Mouse (Mus musculus) frontal cortex, postnatal 36 days (tissue): Measurements from ENCODE around the gene Slx4.
"Not testable (repeated sequence)": the region's sequence is repeated elsewhere in the genome, so short reads cannot be mapped to it uniquely, and the experiment has no call there.

ENCODE experiments used
- DNase-seq, 2 experiments: peaks; one replicate each; pipeline ENCODE4 v3.0.0; 2022; ENCODE audit warnings: low spot score in 2 of 2

Gene Slx4

GRCm38 (mm10) chr16:4003489-4004398 lies at the start of gene Slx4:
TSS of gene Slx4 (minus strand) at chr16:4003770.
- DNase-seq = peak; percentile 97 to 98

DNA sequence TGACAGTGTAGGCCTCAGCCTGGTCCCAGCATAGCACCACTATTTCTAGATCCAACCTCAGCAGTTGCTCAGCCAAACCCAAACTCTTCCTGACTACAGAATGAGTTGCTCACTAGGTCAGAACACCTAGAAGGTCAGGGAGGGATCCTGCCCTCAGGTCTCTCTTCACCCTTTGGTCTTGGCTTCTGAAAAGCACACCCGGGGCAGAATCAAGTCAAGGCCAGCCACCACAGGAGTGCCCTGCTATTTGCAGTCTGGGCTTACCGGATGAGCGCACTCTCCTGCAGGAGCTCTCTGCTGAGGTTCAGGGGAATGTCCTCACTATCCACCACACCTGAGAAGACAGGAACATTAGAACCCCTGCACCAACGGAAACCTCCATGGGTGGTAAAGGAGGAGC lies 49.0 kb upstream of the Slx4 start:
- no peak for DNase-seq

DNA sequence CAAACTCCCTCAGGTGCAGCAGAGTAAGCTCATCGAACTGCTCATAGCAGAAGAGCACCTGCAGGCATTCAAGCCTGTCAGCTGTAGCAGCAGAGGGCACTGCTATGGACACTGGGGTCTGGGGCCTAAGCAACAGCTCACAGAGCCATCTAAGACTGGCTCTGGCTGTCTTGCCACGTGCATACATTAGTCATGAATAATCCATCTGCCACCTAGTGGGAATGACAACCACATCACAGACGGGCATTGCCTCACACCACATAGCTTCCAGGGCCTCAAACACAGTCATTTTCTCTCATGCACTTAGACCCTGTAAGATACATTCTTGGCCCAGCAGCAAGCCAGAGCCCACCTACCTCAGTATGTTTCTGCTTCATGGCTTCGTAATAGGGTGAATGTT lies 42.0 kb upstream of the Slx4 start:
- no peak for DNase-seq

DNA sequence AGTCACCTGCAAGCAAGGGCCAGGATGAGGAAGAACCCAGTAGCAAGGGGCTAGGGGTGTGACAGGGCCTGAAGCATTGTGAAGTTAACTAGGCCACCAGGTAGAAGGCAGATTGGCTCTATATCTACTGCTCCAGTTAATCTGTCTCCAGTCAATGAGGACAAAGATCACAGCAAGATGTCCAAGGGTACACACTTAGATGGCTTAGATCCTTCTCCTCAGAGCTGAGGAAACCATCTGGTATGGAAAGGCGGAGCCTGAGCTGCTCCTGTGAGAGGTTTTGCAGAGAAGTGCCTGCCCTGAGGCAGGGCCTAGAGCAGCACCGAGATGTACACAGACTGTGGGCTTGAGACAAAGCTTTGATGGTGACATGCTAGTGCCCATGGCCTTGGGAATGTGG lies 40.5 kb upstream of the Slx4 start:
- no peak for DNase-seq

GRCm38 (mm10) chr16:4041646-4042045 lies 38.1 kb upstream of the Slx4 start:
- no peak for DNase-seq

- no peak for DNase-seq
Observed at GRCm38 (mm10) chr16:4040206-4040605, 36.6 kb upstream of the Slx4 start.

DNA sequence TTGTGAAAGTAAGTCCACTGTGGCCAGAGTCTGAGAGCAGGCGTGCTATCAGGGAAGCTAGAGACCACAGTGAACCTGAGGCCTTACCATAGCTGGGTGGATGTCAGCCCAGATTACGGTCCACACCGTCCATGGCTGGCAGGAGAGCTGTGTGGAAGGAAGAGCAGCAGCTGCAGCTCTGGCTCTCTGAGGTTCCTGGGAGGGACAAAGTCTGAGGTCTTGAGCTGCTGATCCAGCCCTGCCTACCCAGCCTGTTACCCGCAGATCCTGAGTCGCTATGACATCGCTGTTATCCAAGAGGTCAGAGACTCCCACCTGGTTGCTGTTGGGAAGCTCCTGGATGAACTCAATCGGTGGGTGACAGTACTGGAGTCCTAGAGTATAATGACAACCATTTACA lies 34.1 kb upstream of the Slx4 start:
- DNase-seq = no peak

GRCm38 (mm10) chr16:4036807-4037206 lies 33.2 kb upstream of the Slx4 start, which contains the start of gene Dnase1:
TSS of gene Dnase1 (plus strand) at chr16:4036942.
- no peak for DNase-seq

DNA sequence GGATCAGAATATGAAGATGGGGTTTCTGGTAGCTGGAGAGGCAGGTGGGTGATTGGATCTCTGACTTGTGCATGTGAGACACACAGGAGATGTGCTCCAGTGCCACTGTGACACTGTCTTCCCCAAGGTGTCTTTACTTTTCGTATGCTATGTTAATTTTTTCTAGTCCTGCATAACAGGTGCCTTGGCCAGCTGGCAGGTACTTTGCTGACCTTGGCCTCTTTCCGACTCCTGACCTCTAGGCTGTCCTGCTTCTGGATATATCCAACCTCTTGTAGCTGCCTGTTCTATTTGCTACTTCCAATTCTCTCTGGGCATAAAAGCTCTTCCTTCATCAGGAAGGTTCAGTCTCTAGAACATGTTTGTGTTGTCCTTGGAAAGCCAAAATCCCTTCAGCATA lies 32.0 kb upstream of the Slx4 start:
- DNase-seq = no peak

- no peak for DNase-seq
Observed at GRCm38 (mm10) chr16:4034476-4034875, 30.9 kb upstream of the Slx4 start.

DNA sequence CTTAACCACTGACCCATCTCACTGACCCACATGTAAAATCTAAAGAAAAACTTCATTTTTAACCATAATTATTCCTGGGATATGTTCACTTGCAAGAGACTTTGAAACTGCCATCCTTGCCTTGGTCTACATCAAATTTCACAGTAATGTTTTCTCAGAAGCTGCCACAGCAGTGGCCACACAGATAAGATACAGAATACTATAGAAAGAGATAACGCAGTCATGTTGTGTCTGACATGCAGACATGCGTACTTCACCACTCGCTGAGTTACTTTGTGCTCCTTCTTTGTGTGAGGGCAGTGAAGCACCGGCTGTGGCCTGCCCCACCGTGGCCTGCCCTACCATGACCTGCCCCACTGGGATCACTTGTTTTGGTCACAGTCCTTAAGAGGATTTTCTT lies 30.4 kb upstream of the Slx4 start:
- DNase-seq = no peak

GRCm38 (mm10) chr16:4032341-4032748 lies 28.8 kb upstream of the Slx4 start:
- DNase-seq = no peak

DNA sequence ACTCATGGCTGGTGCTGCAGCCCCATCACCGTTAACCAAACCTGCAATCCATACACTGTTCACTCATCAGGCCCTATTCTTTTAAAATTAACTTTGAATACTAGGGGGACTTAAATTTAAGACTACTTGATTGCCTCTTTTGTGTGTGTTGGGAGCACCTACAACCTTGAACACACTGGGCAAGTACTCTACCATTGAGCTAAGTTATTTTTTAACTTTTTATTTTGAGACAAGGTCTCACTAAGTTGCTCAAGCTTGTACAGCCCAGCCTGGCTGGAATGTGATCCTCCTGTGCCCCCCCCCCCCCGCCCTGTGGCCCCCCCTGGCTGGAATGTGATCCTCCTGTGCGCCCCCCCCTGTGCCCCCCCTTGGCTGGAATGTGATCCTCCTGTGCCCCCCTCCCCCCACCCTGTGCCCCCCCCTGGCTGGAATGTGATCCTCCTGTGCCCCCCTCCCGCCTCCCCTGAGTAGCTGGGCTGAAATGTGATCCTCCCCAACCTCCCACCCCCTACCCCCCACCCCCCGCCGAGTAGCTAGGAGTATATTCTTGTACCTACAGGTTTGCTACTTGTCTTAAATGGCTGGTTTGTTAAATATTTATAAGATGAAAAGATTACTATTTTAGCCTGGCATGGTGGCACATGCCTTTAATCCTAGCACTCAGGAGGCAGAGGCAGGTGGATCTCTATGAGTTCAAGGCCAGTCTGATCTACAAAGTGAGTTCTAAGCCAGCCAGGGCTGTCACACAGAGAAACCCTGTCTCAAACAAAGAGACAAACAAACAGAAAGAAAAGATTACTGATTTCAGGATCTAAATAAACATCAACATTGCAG lies 28.1 kb upstream of the Slx4 start:
- no peak for DNase-seq

DNA sequence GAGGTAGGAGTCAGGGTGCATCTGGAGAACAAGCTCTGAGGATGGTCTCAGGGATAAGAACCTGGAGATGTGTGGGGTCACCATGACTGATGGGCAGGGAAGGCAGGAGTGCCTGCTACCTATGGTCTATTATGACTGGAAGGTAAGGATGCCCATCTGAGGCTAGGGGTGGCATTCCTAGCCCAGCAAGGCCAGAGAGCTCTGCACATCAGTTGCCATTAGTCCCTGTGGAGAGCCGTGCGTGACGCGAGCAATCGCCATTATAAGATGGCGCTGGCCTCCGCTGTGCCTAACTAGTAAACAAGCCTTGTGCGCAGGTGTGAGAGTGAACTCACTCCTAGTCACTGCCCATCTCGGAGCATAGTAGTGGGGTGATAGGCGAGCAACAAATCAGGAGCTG lies 26.9 kb upstream of the Slx4 start:
- no peak for DNase-seq

DNA sequence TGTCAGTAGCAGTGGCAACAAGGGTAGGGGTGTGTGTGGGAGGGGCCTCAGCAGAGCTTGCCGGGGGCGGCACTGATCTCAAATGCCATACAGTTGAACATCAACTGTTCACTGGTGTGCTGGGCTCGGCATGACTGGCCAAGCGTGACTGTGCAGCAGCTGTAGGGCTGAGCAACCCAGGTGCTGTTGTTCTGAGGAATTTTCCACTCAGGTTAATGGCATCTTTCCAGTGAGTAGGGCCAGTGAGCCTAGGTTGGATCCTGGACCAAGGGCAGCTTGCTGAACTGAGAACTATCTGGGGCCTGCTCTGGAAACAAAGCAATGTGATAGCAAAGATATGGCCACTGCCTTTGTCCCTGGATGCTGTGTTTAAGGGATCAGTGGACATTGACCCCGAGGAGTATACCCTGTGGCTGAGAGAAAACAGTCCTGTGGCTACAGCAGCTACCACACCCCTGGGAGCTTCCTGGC lies 25.8 kb upstream of the Slx4 start:
- DNase-seq = no peak

DNA sequence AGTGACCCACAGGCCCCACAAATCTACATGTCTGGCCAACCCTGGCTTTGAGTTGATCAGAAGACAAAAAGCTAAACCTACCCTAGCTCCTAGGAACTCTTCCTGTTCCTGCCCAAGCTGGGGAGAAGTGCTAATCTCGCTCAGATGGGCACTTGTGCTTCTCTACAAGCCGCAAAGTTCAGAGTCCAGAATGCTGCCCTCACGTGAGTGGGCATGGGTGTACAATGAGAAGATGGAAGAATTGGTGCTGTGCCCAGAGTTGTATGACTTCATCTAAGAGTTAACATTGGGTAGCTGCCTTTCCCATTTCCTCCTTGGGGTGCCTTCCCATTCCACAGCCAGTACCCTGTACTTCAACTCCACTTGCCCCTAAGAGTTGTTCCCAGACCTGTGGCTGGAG lies 23.6 kb upstream of the Slx4 start:
- no peak for DNase-seq

DNA sequence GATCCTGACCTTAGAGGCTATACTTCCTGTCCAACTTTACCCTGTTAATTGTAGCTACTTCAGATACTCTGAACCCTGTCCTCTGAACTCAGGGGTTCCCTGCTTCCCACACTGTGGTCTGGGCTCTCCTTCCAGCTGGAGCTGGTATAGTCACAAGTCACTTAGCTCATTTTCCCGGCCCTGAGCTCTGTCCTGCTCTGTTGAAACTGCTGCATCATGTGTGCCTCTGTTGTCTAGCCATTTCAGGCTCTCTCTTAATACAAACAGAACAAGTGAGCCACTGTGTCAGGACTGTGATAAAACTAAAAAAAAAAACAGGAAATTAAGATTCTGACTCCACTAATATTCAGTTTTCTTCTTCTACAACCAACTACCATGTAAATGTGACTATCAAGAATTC lies 23.1 kb upstream of the Slx4 start:
- DNase-seq = no peak

- DNase-seq = no peak
Observed at GRCm38 (mm10) chr16:4022719-4023118, 19.1 kb upstream of the Slx4 start.

GRCm38 (mm10) chr16:4021241-4021640 lies 17.7 kb upstream of the Slx4 start:
- DNase-seq = no peak

- DNase-seq = not testable (repeated sequence)
Observed at GRCm38 (mm10) chr16:4017466-4017865, 13.9 kb upstream of the Slx4 start.

DNA sequence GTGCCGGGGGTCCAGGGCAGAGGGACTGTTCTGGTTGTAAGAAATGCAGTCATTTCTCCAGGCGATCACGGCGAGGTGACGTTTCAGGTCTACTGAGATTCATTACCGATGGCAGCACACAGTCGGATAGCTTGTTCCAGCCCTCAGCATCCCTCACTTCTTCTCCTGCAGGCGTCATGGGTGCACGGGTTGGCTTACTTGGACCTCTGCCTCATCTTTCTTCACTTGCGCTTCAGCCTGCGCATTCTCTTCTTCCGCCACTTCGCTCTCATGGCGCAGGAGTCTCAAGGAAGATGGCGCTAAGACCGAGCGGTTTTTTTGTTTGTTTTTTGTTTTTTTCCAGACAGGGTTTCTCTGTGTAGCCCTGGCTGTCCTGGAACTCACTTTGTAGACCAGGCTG lies 13.2 kb upstream of the Slx4 start:
- DNase-seq = not testable (repeated sequence)

GRCm38 (mm10) chr16:4014040-4014668 lies 10.6 kb upstream of the Slx4 start:
- no peak for DNase-seq
